Mouse (Mus musculus): ENCODE measurements around the gene Uckl1. TPM values are rescaled to one million over a fixed set of nuclear protein-coding genes. Genes with fewer than 3 reads are reported as not detected.

Gene Uckl1
- polyA plus RNA-seq, 1 experiment from 2014 or later, result 65.1 TPM

GRCm38 (mm10) chr2:181585506-181585905 lies 814 bp upstream of the Uckl1 start:
- Histone ChIP-seq H3K9me3 (ENCODE audit: control insufficient read depth, low read length) (no peaks in the 10 kb centered on the region), H3K9ac (ENCODE audit: low read length) (no peak overlapping the region), H3K4me3 (ENCODE audit: low read depth, low read length) (no peak overlapping the region), H3K36me3 (ENCODE audit: control insufficient read depth, insufficient read depth, low read length) (peaks cover 70% of the 10 kb centered on the region), H3K4me2 (ENCODE audit: low read length) (no peak overlapping the region), H3K27ac (ENCODE audit: low read depth) (no peak overlapping the region), H3K27me3 (replicated peaks; ENCODE audit: control insufficient read depth, insufficient read depth, low read length) (no peaks in the 10 kb centered on the region), H3K4me1 (replicated peaks; ENCODE audit: control insufficient read depth, insufficient read depth, low read length) (peaks cover 6% of the 10 kb centered on the region; the same call in 1 of the 2 replicates)
- peak; percentile 28 for DNase-seq (ENCODE audit: low spot score)
- ATAC-seq (replicated peaks; ENCODE audit: low FRiP score, low TSS enrichment, low read depth), result no peak
- 94% methylated on average over 5 of the region's 5 CpGs for WGBS

DNA sequence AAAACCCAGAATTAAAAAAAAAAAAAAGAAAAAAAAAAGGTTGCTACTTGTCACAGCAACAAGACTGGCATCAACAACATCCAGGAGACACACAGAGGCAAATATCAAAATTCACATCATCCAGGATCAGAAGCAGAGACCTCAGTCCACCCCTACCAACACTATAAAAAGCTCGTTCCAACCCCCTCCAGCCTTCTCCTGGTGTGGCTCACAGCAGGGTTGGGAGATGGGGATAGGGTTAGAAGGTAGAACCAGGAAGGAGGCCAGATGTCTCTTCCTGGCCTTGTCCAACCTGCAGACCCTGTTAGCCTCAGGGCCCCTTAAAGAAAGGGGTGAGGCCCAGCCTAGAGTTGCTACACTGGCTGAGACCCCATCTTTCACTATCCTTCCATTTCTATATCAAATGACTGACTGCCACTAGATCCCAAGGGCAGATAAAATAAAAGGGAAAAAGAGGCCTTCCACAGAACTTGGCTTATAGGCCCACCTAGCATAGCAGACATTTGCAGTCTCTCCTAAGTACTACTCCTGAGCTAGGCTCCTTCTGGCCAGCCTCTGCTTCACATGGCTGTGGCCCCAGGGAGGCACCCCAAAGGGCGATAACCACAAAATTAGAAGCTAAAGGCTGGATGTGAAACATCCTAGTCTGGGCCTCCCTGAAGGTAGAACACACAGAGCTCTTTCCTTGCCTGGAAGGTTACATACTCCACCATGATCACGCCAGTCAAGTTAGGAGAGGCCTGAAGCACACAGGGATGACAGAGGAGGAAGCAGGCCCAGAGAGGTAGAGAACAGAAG lies 1.0 kb downstream of the Uckl1 start:
- Histone ChIP-seq H3K9me3 (ENCODE audit: control insufficient read depth, low read length) (no peaks in the 10 kb centered on the region), H3K4me3 (ENCODE audit: low read depth, low read length) (no peak overlapping the region), H3K27ac (ENCODE audit: low read depth) (no peak overlapping the region), H3K4me2 (ENCODE audit: low read length) (no peak overlapping the region), H3K27me3 (replicated peaks; ENCODE audit: control insufficient read depth, insufficient read depth, low read length) (no peaks in the 10 kb centered on the region), H3K4me1 (replicated peaks; ENCODE audit: control insufficient read depth, insufficient read depth, low read length) (peaks cover 21% of the 10 kb centered on the region), H3K36me3 (ENCODE audit: control insufficient read depth, insufficient read depth, low read length) (peaks cover 52% of the 10 kb centered on the region), H3K9ac (ENCODE audit: low read length) (no peak overlapping the region)
- WGBS, result 84% methylated on average over 3 of the region's 3 CpGs
- peak; percentile 43 for DNase-seq (ENCODE audit: low spot score)
- no peak for ATAC-seq (replicated peaks; ENCODE audit: low FRiP score, low TSS enrichment, low read depth)

GRCm38 (mm10) chr2:181582939-181583338 lies 1.8 kb downstream of the Uckl1 start:
- H3K4me3 ChIP-seq (ENCODE audit: low read depth, low read length), result no peak overlapping the region
- WGBS, result 88% methylated on average over 1 of the region's 1 CpGs
- H3K4me1 ChIP-seq (replicated peaks; ENCODE audit: control insufficient read depth, insufficient read depth, low read length), result peaks cover 24% of the 10 kb centered on the region
- no peaks in the 10 kb centered on the region for H3K9me3 ChIP-seq (ENCODE audit: control insufficient read depth, low read length)
- peaks cover 44% of the 10 kb centered on the region for H3K36me3 ChIP-seq (ENCODE audit: control insufficient read depth, insufficient read depth, low read length)
- DNase-seq (ENCODE audit: low spot score) (peak; percentile 41), ATAC-seq (replicated peaks; ENCODE audit: low FRiP score, low TSS enrichment, low read depth) (no peak)
- no peak overlapping the region for H3K27ac ChIP-seq (ENCODE audit: low read depth)
- H3K9ac ChIP-seq (ENCODE audit: low read length), result no peak overlapping the region
- H3K27me3 ChIP-seq (replicated peaks; ENCODE audit: control insufficient read depth, insufficient read depth, low read length), result no peaks in the 10 kb centered on the region
- H3K4me2 ChIP-seq (ENCODE audit: low read length), result no peak overlapping the region

GRCm38 (mm10) chr2:181582358-181582757 lies 2.3 kb downstream of the Uckl1 start:
- WGBS, result 64% methylated on average over 2 of the region's 2 CpGs
- Histone ChIP-seq H3K4me2 (ENCODE audit: low read length) (peak overlapping the region; percentile 93), H3K36me3 (ENCODE audit: control insufficient read depth, insufficient read depth, low read length) (peaks cover 40% of the 10 kb centered on the region), H3K4me3 (ENCODE audit: low read depth, low read length) (no peak overlapping the region; the same call in 1 of the 2 replicates), H3K27me3 (replicated peaks; ENCODE audit: control insufficient read depth, insufficient read depth, low read length) (no peaks in the 10 kb centered on the region), H3K27ac (ENCODE audit: low read depth) (no peak overlapping the region), H3K9ac (ENCODE audit: low read length) (no peak overlapping the region), H3K4me1 (replicated peaks; ENCODE audit: control insufficient read depth, insufficient read depth, low read length) (peaks cover 24% of the 10 kb centered on the region), H3K9me3 (ENCODE audit: control insufficient read depth, low read length) (no peaks in the 10 kb centered on the region)
- no peak for ATAC-seq (replicated peaks; ENCODE audit: low FRiP score, low TSS enrichment, low read depth)
- no peak for DNase-seq (ENCODE audit: low spot score)

DNA sequence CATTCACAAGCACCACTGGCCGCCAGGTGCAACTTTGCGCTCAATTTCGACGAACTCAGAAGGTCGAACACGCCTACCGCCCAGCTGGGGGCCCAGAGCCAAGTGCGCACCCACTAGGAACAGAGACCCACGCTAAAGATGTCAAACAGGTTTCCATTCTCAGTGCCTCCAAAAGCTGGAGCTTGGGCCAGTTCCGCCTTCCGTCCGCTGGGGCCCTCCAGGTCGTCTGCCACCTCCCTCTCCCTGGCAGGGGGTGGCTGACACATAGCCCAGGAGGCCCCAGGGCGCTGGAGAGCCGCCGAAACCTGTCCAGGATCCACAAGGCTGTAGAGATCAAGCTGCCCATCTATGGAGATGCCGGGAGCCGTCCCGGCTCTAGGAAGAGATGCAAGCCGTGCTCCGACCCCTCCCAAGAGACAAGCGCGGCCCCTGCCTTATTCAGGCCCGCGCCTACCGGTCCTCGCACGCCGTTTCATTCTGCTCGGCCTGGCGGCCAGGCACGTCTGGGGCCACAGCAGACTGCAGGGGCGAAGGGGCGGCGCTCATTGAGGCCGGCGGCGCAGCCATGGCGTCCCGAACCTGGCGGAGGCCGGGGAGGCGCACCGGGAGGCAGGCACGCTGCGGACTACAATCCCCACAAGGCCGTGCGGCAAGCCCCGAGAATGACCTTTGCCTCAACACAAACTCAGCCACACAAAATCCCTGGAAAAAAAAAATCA lies 3.1 kb downstream of the Uckl1 start:
- peak overlapping the region; percentile 90 for H3K27ac ChIP-seq (ENCODE audit: low read depth)
- H3K9ac ChIP-seq (ENCODE audit: low read length), result peak overlapping the region; percentile 82
- peak overlapping the region; percentile 93 for H3K4me2 ChIP-seq (ENCODE audit: low read length)
- H3K9me3 ChIP-seq (ENCODE audit: control insufficient read depth, low read length), result no peaks in the 10 kb centered on the region
- no peaks in the 10 kb centered on the region for H3K27me3 ChIP-seq (replicated peaks; ENCODE audit: control insufficient read depth, insufficient read depth, low read length)
- ATAC-seq (replicated peaks; ENCODE audit: low FRiP score, low TSS enrichment, low read depth) (peak; percentile 74), DNase-seq (ENCODE audit: low spot score) (peak; percentile 90)
- H3K4me1 ChIP-seq (replicated peaks; ENCODE audit: control insufficient read depth, insufficient read depth, low read length), result peaks cover 24% of the 10 kb centered on the region
- under 1% methylated on average over 49 of the region's 49 CpGs for WGBS
- H3K36me3 ChIP-seq (ENCODE audit: control insufficient read depth, insufficient read depth, low read length), result peaks cover 32% of the 10 kb centered on the region
- H3K4me3 ChIP-seq (ENCODE audit: low read depth, low read length), result peak overlapping the region; percentile 79

GRCm38 (mm10) chr2:181581016-181581401 lies 3.7 kb downstream of the Uckl1 start:
- peak overlapping the region; percentile 79 for H3K4me3 ChIP-seq (ENCODE audit: low read depth, low read length)
- under 1% methylated on average over 11 of the region's 11 CpGs for WGBS
- H3K4me2 ChIP-seq (ENCODE audit: low read length), result peak overlapping the region; percentile 93
- no peaks in the 10 kb centered on the region for H3K9me3 ChIP-seq (ENCODE audit: control insufficient read depth, low read length)
- peak; percentile 89 for DNase-seq (ENCODE audit: low spot score)
- H3K36me3 ChIP-seq (ENCODE audit: control insufficient read depth, insufficient read depth, low read length), result peaks cover 26% of the 10 kb centered on the region
- peak overlapping the region; percentile 90 for H3K27ac ChIP-seq (ENCODE audit: low read depth)
- H3K4me1 ChIP-seq (replicated peaks; ENCODE audit: control insufficient read depth, insufficient read depth, low read length), result peaks cover 24% of the 10 kb centered on the region
- no peaks in the 10 kb centered on the region for H3K27me3 ChIP-seq (replicated peaks; ENCODE audit: control insufficient read depth, insufficient read depth, low read length)
- H3K9ac ChIP-seq (ENCODE audit: low read length), result peak overlapping the region; percentile 82
- ATAC-seq (replicated peaks; ENCODE audit: low FRiP score, low TSS enrichment, low read depth), result peak; percentile 82

DNA sequence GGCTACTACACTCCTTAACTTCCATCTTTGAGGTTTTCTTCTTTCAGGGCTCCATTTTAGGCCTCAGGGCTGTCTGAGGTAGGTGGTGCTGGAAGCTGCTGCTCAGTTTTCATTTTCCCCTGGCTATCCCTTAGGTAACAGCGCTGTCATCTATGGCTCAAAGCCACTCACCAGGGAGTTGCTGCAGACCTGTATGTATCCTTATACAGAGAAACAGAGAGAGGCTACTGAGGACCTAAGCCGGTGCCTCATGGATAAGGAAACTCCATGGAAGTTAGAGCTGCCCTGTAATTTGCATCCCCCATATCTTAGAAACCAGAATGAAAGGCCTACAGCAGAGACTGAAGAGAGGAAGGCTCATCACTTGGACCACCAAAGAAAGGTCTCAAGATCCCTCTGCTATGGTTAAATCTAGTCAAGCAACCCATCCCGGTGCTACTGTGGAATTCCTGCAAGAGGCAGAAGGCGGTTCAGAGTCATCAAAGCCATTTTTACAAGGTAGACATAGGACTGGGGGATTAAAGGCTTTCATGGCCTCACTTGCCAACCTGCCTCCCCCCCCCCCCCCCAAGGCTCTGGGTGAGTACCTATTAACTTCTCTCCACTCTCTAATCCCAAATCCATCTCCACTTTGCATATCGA lies 4.4 kb downstream of the Uckl1 start:
- no peaks in the 10 kb centered on the region for H3K27me3 ChIP-seq (replicated peaks; ENCODE audit: control insufficient read depth, insufficient read depth, low read length)
- no peak for ATAC-seq (replicated peaks; ENCODE audit: low FRiP score, low TSS enrichment, low read depth)
- DNase-seq (ENCODE audit: low spot score), result peak; percentile 44
- peak overlapping the region; percentile 79 for H3K4me3 ChIP-seq (ENCODE audit: low read depth, low read length)
- peaks cover 19% of the 10 kb centered on the region for H3K36me3 ChIP-seq (ENCODE audit: control insufficient read depth, insufficient read depth, low read length)
- H3K27ac ChIP-seq (ENCODE audit: low read depth), result no peak overlapping the region
- peak overlapping the region; percentile 93 for H3K4me2 ChIP-seq (ENCODE audit: low read length)
- 75% methylated on average over 5 of the region's 5 CpGs for WGBS
- H3K9me3 ChIP-seq (ENCODE audit: control insufficient read depth, low read length), result no peaks in the 10 kb centered on the region
- peaks cover 24% of the 10 kb centered on the region for H3K4me1 ChIP-seq (replicated peaks; ENCODE audit: control insufficient read depth, insufficient read depth, low read length)
- 0 out of 2 replicates have a peak overlapping the region, but pooled peaks have one; percentile 15 for H3K9ac ChIP-seq (ENCODE audit: low read length)

DNA sequence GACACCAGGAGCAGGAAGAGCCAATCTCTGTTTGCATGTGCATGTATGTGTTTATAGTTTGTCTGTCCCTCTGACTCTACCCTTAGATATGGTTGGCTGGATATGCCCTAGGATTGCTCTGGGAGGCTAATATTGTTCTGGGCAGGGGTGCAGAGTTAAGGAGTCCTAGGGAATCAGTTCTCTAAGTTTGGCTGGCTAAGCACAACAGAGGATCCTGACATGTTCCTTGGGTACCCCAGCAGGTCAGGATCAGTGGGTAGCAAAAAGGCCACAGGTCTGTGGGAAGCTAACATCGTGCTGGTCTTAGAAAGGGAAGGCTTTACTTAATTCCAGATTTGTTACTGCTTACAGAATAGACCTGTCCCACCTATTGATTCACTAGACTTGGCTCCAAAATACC lies 5.0 kb downstream of the Uckl1 start:
- H3K36me3 ChIP-seq (ENCODE audit: control insufficient read depth, insufficient read depth, low read length), result peaks cover 15% of the 10 kb centered on the region
- no peak overlapping the region for H3K4me3 ChIP-seq (ENCODE audit: low read depth, low read length)
- WGBS, result 95% methylated on average over 1 of the region's 1 CpGs
- peak; percentile 40 for DNase-seq (ENCODE audit: low spot score)
- H3K9me3 ChIP-seq (ENCODE audit: control insufficient read depth, low read length), result no peaks in the 10 kb centered on the region
- ATAC-seq (replicated peaks; ENCODE audit: low FRiP score, low TSS enrichment, low read depth), result no peak
- H3K27me3 ChIP-seq (replicated peaks; ENCODE audit: control insufficient read depth, insufficient read depth, low read length), result no peaks in the 10 kb centered on the region
- H3K4me2 ChIP-seq (ENCODE audit: low read length), result no peak overlapping the region
- H3K9ac ChIP-seq (ENCODE audit: low read length), result no peak overlapping the region
- H3K27ac ChIP-seq (ENCODE audit: low read depth), result no peak overlapping the region
- peaks cover 24% of the 10 kb centered on the region for H3K4me1 ChIP-seq (replicated peaks; ENCODE audit: control insufficient read depth, insufficient read depth, low read length)

Data from intestine, embryonic 14.5 days (tissue).